Mouse (Mus musculus): ENCODE measurements around the gene Kcnq2. TPM values are rescaled to one million over a fixed set of nuclear protein-coding genes. Genes with fewer than 3 reads are reported as not detected.

The Kcnq2 gene
- total and polyA plus RNA-seq, 3 experiments, result 0.19 to 0.57 TPM; not detected in 1

GRCm38 (mm10) chr2:181135446-181135818, 332 bp upstream of the Kcnq2 start:
- no peak for DNase-seq (ENCODE audit: low read depth, low spot score)
- no peaks in the 10 kb centered on the region for H3K4me1 ChIP-seq (ENCODE audit: control insufficient read depth in 1 of 2, insufficient read depth in 2 of 2, low read length in 2 of 2)
- H3K4me3 ChIP-seq (ENCODE audit: control insufficient read depth in 1 of 2, insufficient read depth in 1 of 2, low read depth in 2 of 2, low read length in 2 of 2), result no peak overlapping the region
- H3K36me3 ChIP-seq (ENCODE audit: control insufficient read depth in 1 of 2, insufficient read depth in 2 of 2, low read length in 2 of 2), result no peaks in the 10 kb centered on the region
- no peaks in the 10 kb centered on the region for H3K79me2 ChIP-seq (ENCODE audit: control insufficient read depth, insufficient read depth, low read length, poor library complexity)
- TF ChIP-seq USF1 (IDR thresholded peaks at IDR 0.05; ENCODE audit: low read depth, low read length) (no peak), NELFE (IDR thresholded peaks at IDR 0.05; ENCODE audit: low read depth, low read length) (no peak), ZKSCAN1 (IDR thresholded peaks at IDR 0.05; ENCODE audit: low read depth, low read length) (no peak), HCFC1 (IDR thresholded peaks at IDR 0.05; ENCODE audit: low read depth, low read length) (no peak), POLR2A (IDR thresholded peaks at IDR 0.05; ENCODE audit: control insufficient read depth in 1 of 2, insufficient read depth in 1 of 2, low read depth in 1 of 2, low read length in 2 of 2, poor library complexity in 1 of 2) (no peak), TAL1 (IDR thresholded peaks at IDR 0.05; ENCODE audit: low read length) (no peak), MAFK (IDR thresholded peaks at IDR 0.05; ENCODE audit: borderline replicate concordance, low read depth, low read length) (no peak), GABPA (IDR thresholded peaks at IDR 0.05; ENCODE audit: low read depth, low read length) (no peak), MEF2A (IDR thresholded peaks at IDR 0.05; ENCODE audit: extremely low read depth, insufficient replicate concordance, low read depth, low read length, poor library complexity, severe bottlenecking) (no peak), MAX (IDR thresholded peaks at IDR 0.05; ENCODE audit: low read length) (no peak), CHD1 (IDR thresholded peaks at IDR 0.05; ENCODE audit: low read depth, low read length) (no peak), TCF12 (IDR thresholded peaks at IDR 0.05; ENCODE audit: low read depth, low read length) (no peak), POLR2AphosphoS2 (IDR thresholded peaks at IDR 0.05; ENCODE audit: low read length) (no peak), RCOR1 (IDR thresholded peaks at IDR 0.05; ENCODE audit: low read depth, low read length) (no peak), MXI1 (IDR thresholded peaks at IDR 0.05; ENCODE audit: low read depth, low read length) (no peak)
- H3K9ac ChIP-seq (ENCODE audit: control insufficient read depth, low read depth, low read length, poor library complexity, severe bottlenecking), result no peak overlapping the region
- H3K9me3 ChIP-seq (replicated peaks; ENCODE audit: insufficient read depth, low read length), result no peaks in the 10 kb centered on the region
- peaks cover 0 to 4% of the 10 kb centered on the region in 2 experiments; a peak in 3 of 4 replicates for H3K27me3 ChIP-seq (ENCODE audit: control insufficient read depth in 1 of 2, insufficient read depth in 2 of 2, low read length in 2 of 2)
- no peak overlapping the region for H3K27ac ChIP-seq (ENCODE audit: control insufficient read depth, low read depth, low read length)

GRCm38 (mm10) chr2:181133837-181134590, 1.1 kb downstream of the Kcnq2 start:
- no peaks in the 10 kb centered on the region for H3K79me2 ChIP-seq (ENCODE audit: control insufficient read depth, insufficient read depth, low read length, poor library complexity)
- TF ChIP-seq USF1 (IDR thresholded peaks at IDR 0.05; ENCODE audit: low read depth, low read length) (no peak), MAZ (IDR thresholded peaks at IDR 0.05; ENCODE audit: low read depth, low read length) (no peak), TCF12 (IDR thresholded peaks at IDR 0.05; ENCODE audit: low read depth, low read length) (no peak), ZMIZ1 (IDR thresholded peaks at IDR 0.05; ENCODE audit: low read depth, low read length) (no peak), JUND (IDR thresholded peaks at IDR 0.05; ENCODE audit: low read depth, low read length) (no peak)
- H3K9ac ChIP-seq (ENCODE audit: control insufficient read depth, low read depth, low read length, poor library complexity, severe bottlenecking), result no peak overlapping the region
- no peak overlapping the region for H3K27ac ChIP-seq (ENCODE audit: control insufficient read depth, low read depth, low read length)
- DNase-seq (ENCODE audit: low read depth, low spot score), result no peak
- no peak overlapping the region for H3K4me3 ChIP-seq (ENCODE audit: control insufficient read depth in 1 of 2, insufficient read depth in 1 of 2, low read depth in 2 of 2, low read length in 2 of 2)
- no peaks in the 10 kb centered on the region for H3K4me1 ChIP-seq (ENCODE audit: control insufficient read depth in 1 of 2, insufficient read depth in 2 of 2, low read length in 2 of 2)
- no peaks in the 10 kb centered on the region for H3K9me3 ChIP-seq (replicated peaks; ENCODE audit: insufficient read depth, low read length)
- no peaks in the 10 kb centered on the region for H3K36me3 ChIP-seq (ENCODE audit: control insufficient read depth in 1 of 2, insufficient read depth in 2 of 2, low read length in 2 of 2)
- no peaks in the 10 kb centered on the region; a peak in 1 of 4 replicates for H3K27me3 ChIP-seq (ENCODE audit: control insufficient read depth in 1 of 2, insufficient read depth in 2 of 2, low read length in 2 of 2)
